Mouse (Mus musculus): Measurements from ENCODE around the gene Rhbdf2. TPM values are rescaled to one million over a fixed set of nuclear protein-coding genes. Genes with fewer than 3 reads are reported as not detected.
"Not testable (repeated sequence)": the region's sequence is repeated elsewhere in the genome, so short reads cannot be mapped to it uniquely, and the experiment has no call there.

Gene Rhbdf2
- total RNA-seq (2022): 10 to 100 TPM; 10.6 to 19.9 (median 11.2) TPM

- DNase-seq (ENCODE audit: low spot score in 2 of 2): no peak
Observed at GRCm38 (mm10) chr11:116626299-116627071, at the start of gene Rhbdf2. Gene Rhbdf2, minus strand, starts transcription at chr11:116627019.

GRCm38 (mm10) chr11:116676175-116676976, 49.6 kb upstream of the Rhbdf2 start:
- no peak for DNase-seq (ENCODE audit: low spot score in 2 of 2)

GRCm38 (mm10) chr11:116675429-116675828, 48.6 kb upstream of the Rhbdf2 start:
- not testable (repeated sequence) for DNase-seq (ENCODE audit: low spot score in 2 of 2)

- DNase-seq (ENCODE audit: low spot score in 2 of 2): no peak
Observed at GRCm38 (mm10) chr11:116674616-116675379, 48.0 kb upstream of the Rhbdf2 start.

GRCm38 (mm10) chr11:116673410-116673809, 46.6 kb upstream of the Rhbdf2 start:
- DNase-seq (ENCODE audit: low spot score in 2 of 2): no peak

- no peak for DNase-seq (ENCODE audit: low spot score in 2 of 2)
Observed at GRCm38 (mm10) chr11:116672595-116672994, 45.8 kb upstream of the Rhbdf2 start.

GRCm38 (mm10) chr11:116671845-116672434, 45.1 kb upstream of the Rhbdf2 start:
- DNase-seq (ENCODE audit: low spot score in 2 of 2): no peak

- DNase-seq (ENCODE audit: low spot score in 2 of 2): peak; percentile 97 to 98
Observed at GRCm38 (mm10) chr11:116671112-116671844, 44.5 kb upstream of the Rhbdf2 start.

- no peak for DNase-seq (ENCODE audit: low spot score in 2 of 2)
Observed at GRCm38 (mm10) chr11:116670386-116670785, 43.6 kb upstream of the Rhbdf2 start.

- DNase-seq (ENCODE audit: low spot score in 2 of 2): no peak
Observed at GRCm38 (mm10) chr11:116669787-116670365, 43.1 kb upstream of the Rhbdf2 start.

GRCm38 (mm10) chr11:116669316-116669715, 42.5 kb upstream of the Rhbdf2 start:
- no peak for DNase-seq (ENCODE audit: low spot score in 2 of 2)

- no peak for DNase-seq (ENCODE audit: low spot score in 2 of 2)
Observed at GRCm38 (mm10) chr11:116668839-116669238, 42.0 kb upstream of the Rhbdf2 start.

- DNase-seq (ENCODE audit: low spot score in 2 of 2): no peak
Observed at GRCm38 (mm10) chr11:116668381-116668825, 41.6 kb upstream of the Rhbdf2 start.

- DNase-seq (ENCODE audit: low spot score in 2 of 2): no peak
Observed at GRCm38 (mm10) chr11:116667930-116668329, 41.1 kb upstream of the Rhbdf2 start.

GRCm38 (mm10) chr11:116667012-116667411, 40.2 kb upstream of the Rhbdf2 start:
- DNase-seq (ENCODE audit: low spot score in 2 of 2): not testable (repeated sequence)

- DNase-seq (ENCODE audit: low spot score in 2 of 2): no peak
Observed at GRCm38 (mm10) chr11:116666566-116666965, 39.7 kb upstream of the Rhbdf2 start.

- DNase-seq (ENCODE audit: low spot score in 2 of 2): no peak
Observed at GRCm38 (mm10) chr11:116665289-116665688, 38.5 kb upstream of the Rhbdf2 start.

- peak in 1 of 2 experiments; percentile 56 for DNase-seq (ENCODE audit: low spot score in 2 of 2)
Observed at GRCm38 (mm10) chr11:116661948-116662377, 35.1 kb upstream of the Rhbdf2 start.

GRCm38 (mm10) chr11:116661291-116661947, 34.6 kb upstream of the Rhbdf2 start:
- DNase-seq (ENCODE audit: low spot score in 2 of 2): no peak

Data from gastrocnemius, adult 8-10 months (tissue).